Mouse (Mus musculus): ENCODE data around the gene Tex26. TPM values are rescaled to one million over a fixed set of nuclear protein-coding genes. Genes with fewer than 3 reads are reported as not detected.
A peak's percentile ranks its signal among the peaks of the same experiment; 100 is the strongest.

Gene Tex26
- polyA plus RNA-seq, 1 experiment from 2014 or later = 3.1 TPM

- 48% methylated on average over 4 of the region's 4 CpGs for WGBS
- Histone ChIP-seq H3K4me2 (no peak overlapping the region), H3K9ac (no peak overlapping the region), H3K27ac (no peak overlapping the region), H3K4me1 (peaks cover 34% of the 10 kb centered on the region), H3K27me3 (no peaks in the 10 kb centered on the region), H3K9me3 (replicated peaks) (no peaks in the 10 kb centered on the region), H3K4me3 (no peak overlapping the region), H3K36me3 (ENCODE audit: poor library complexity, severe bottlenecking) (no peaks in the 10 kb centered on the region)
- ATAC-seq = no peak
Measured at GRCm38 (mm10) chr5:149499936-149500335, 60.5 kb downstream of the Tex26 start.

- Histone ChIP-seq H3K9me3 (replicated peaks) (no peaks in the 10 kb centered on the region), H3K27me3 (no peaks in the 10 kb centered on the region), H3K36me3 (ENCODE audit: poor library complexity, severe bottlenecking) (no peaks in the 10 kb centered on the region), H3K4me1 (peaks cover 11% of the 10 kb centered on the region), H3K9ac (peak overlapping the region; percentile 35; the same call in 1 of the 2 replicates), H3K4me3 (no peak overlapping the region), H3K4me2 (peak overlapping the region; percentile 32), H3K27ac (peak overlapping the region; percentile 84)
- WGBS = 66% methylated on average over 23 of the region's 23 CpGs
- peak; percentile 60 for ATAC-seq
Measured at GRCm38 (mm10) chr5:149503423-149504175, 64.1 kb downstream of the Tex26 start.

- ATAC-seq = no peak
- H3K27me3 ChIP-seq = no peaks in the 10 kb centered on the region
- H3K4me3 ChIP-seq = no peak overlapping the region
- H3K36me3 ChIP-seq (ENCODE audit: poor library complexity, severe bottlenecking) = no peaks in the 10 kb centered on the region
- no peak overlapping the region for H3K4me2 ChIP-seq
- no peaks in the 10 kb centered on the region for H3K9me3 ChIP-seq (replicated peaks)
- WGBS = 88% methylated on average over 8 of the region's 8 CpGs
- H3K4me1 ChIP-seq = peaks cover 16% of the 10 kb centered on the region
- no peak overlapping the region for H3K27ac ChIP-seq
- no peak overlapping the region for H3K9ac ChIP-seq
Measured at GRCm38 (mm10) chr5:149504985-149505384, 65.5 kb downstream of the Tex26 start.

GRCm38 (mm10) chr5:149506033-149506432 is 66.6 kb downstream of the Tex26 start:
- Histone ChIP-seq H3K27ac (no peak overlapping the region), H3K36me3 (ENCODE audit: poor library complexity, severe bottlenecking) (no peaks in the 10 kb centered on the region), H3K9me3 (replicated peaks) (no peaks in the 10 kb centered on the region), H3K4me2 (no peak overlapping the region), H3K4me3 (no peak overlapping the region), H3K9ac (no peak overlapping the region), H3K4me1 (peaks cover 22% of the 10 kb centered on the region), H3K27me3 (no peaks in the 10 kb centered on the region)
- no peak for ATAC-seq
- 94% methylated on average over 2 of the region's 2 CpGs for WGBS

- WGBS = 85% methylated on average over 20 of the region's 20 CpGs
- no peak overlapping the region for H3K27ac ChIP-seq
Measured at GRCm38 (mm10) chr5:149508094-149509029, 68.9 kb downstream of the Tex26 start.

GRCm38 (mm10) chr5:149510323-149510722 is 70.9 kb downstream of the Tex26 start:
- Histone ChIP-seq H3K9me3 (replicated peaks) (no peaks in the 10 kb centered on the region), H3K27ac (peak overlapping the region; percentile 51), H3K4me2 (no peak overlapping the region), H3K4me3 (no peak overlapping the region), H3K27me3 (no peaks in the 10 kb centered on the region), H3K36me3 (ENCODE audit: poor library complexity, severe bottlenecking) (no peaks in the 10 kb centered on the region), H3K4me1 (peaks cover 48% of the 10 kb centered on the region), H3K9ac (no peak overlapping the region)
- ATAC-seq = no peak
- 30% methylated on average over 13 of the region's 13 CpGs for WGBS

More at GRCm38 (mm10) chr5:149508094-149509029, 68.9 kb downstream of the Tex26 start:
- Histone ChIP-seq H3K4me1 (peaks cover 30% of the 10 kb centered on the region), H3K9me3 (replicated peaks) (no peaks in the 10 kb centered on the region), H3K9ac (no peak overlapping the region), H3K27me3 (no peaks in the 10 kb centered on the region), H3K4me3 (no peak overlapping the region), H3K4me2 (no peak overlapping the region), H3K36me3 (ENCODE audit: poor library complexity, severe bottlenecking) (no peaks in the 10 kb centered on the region)
- no peak for ATAC-seq

GRCm38 (mm10) chr5:149512695-149513094 is 73.2 kb downstream of the Tex26 start:
- Histone ChIP-seq H3K27me3 (no peaks in the 10 kb centered on the region), H3K9ac (no peak overlapping the region), H3K9me3 (replicated peaks) (no peaks in the 10 kb centered on the region), H3K27ac (peak overlapping the region; percentile 92), H3K36me3 (ENCODE audit: poor library complexity, severe bottlenecking) (no peaks in the 10 kb centered on the region), H3K4me3 (no peak overlapping the region), H3K4me1 (peaks cover 70% of the 10 kb centered on the region), H3K4me2 (no peak overlapping the region)
- ATAC-seq = peak; percentile 66
- 9% methylated on average over 3 of the region's 3 CpGs for WGBS

- 4% methylated on average over 9 of the region's 9 CpGs for WGBS
- Histone ChIP-seq H3K9me3 (replicated peaks) (no peaks in the 10 kb centered on the region), H3K9ac (no peak overlapping the region), H3K4me1 (peaks cover 74% of the 10 kb centered on the region), H3K27me3 (no peaks in the 10 kb centered on the region), H3K36me3 (ENCODE audit: poor library complexity, severe bottlenecking) (no peaks in the 10 kb centered on the region), H3K27ac (peak overlapping the region; percentile 92), H3K4me3 (0 out of 2 replicates have a peak overlapping the region, but pooled peaks have one; percentile 3), H3K4me2 (peak overlapping the region; percentile 44)
- ATAC-seq = peak; percentile 71
Measured at GRCm38 (mm10) chr5:149513438-149514086, 74.1 kb downstream of the Tex26 start.

- 0 out of 2 replicates have a peak overlapping the region, but pooled peaks have one; percentile 3 for H3K4me3 ChIP-seq
Measured at GRCm38 (mm10) chr5:149514087-149514671, 74.7 kb downstream of the Tex26 start.

GRCm38 (mm10) chr5:149514890-149515289 is 75.4 kb downstream of the Tex26 start:
- H3K27me3 ChIP-seq = no peaks in the 10 kb centered on the region
- no peak overlapping the region for H3K9ac ChIP-seq
- H3K4me1 ChIP-seq = peaks cover 68% of the 10 kb centered on the region
- H3K27ac ChIP-seq = peak overlapping the region; percentile 92
- no peak overlapping the region for H3K4me3 ChIP-seq
- ATAC-seq = no peak
- H3K4me2 ChIP-seq = peak overlapping the region; percentile 44
- H3K9me3 ChIP-seq (replicated peaks) = no peaks in the 10 kb centered on the region
- H3K36me3 ChIP-seq (ENCODE audit: poor library complexity, severe bottlenecking) = no peaks in the 10 kb centered on the region
- 15% methylated on average over 2 of the region's 3 CpGs for WGBS

More at GRCm38 (mm10) chr5:149514087-149514671, 74.7 kb downstream of the Tex26 start:
- Histone ChIP-seq H3K4me1 (peaks cover 71% of the 10 kb centered on the region), H3K27ac (peak overlapping the region; percentile 92), H3K27me3 (no peaks in the 10 kb centered on the region), H3K4me2 (peak overlapping the region; percentile 44), H3K9me3 (replicated peaks) (no peaks in the 10 kb centered on the region), H3K36me3 (ENCODE audit: poor library complexity, severe bottlenecking) (no peaks in the 10 kb centered on the region), H3K9ac (no peak overlapping the region)
- ATAC-seq = peak; percentile 63
- 5% methylated on average over 14 of the region's 14 CpGs for WGBS

- ATAC-seq = 0 out of 2 replicates have a peak, but pooled peaks have one; percentile 36
- 0 out of 2 replicates have a peak overlapping the region, but pooled peaks have one; percentile 55 for H3K27ac ChIP-seq
Measured at GRCm38 (mm10) chr5:149517116-149517515, 77.7 kb downstream of the Tex26 start.

More at GRCm38 (mm10) chr5:149517116-149517515, 77.7 kb downstream of the Tex26 start:
- H3K4me2 ChIP-seq = no peak overlapping the region
- H3K9me3 ChIP-seq (replicated peaks) = no peaks in the 10 kb centered on the region
- peaks cover 68% of the 10 kb centered on the region for H3K4me1 ChIP-seq
- H3K36me3 ChIP-seq (ENCODE audit: poor library complexity, severe bottlenecking) = no peaks in the 10 kb centered on the region
- H3K9ac ChIP-seq = no peak overlapping the region
- H3K4me3 ChIP-seq = no peak overlapping the region
- WGBS = 31% methylated on average over 6 of the region's 6 CpGs
- H3K27me3 ChIP-seq = no peaks in the 10 kb centered on the region
